Mouse (Mus musculus): ENCODE measurements at regions not wholly inside any gene's neighbourhood (a gene's known extent, or its start where the extent isn't known, plus 50 kb on each side); places are given as distances from the start of the nearest gene placed in this dataset.

DNA sequence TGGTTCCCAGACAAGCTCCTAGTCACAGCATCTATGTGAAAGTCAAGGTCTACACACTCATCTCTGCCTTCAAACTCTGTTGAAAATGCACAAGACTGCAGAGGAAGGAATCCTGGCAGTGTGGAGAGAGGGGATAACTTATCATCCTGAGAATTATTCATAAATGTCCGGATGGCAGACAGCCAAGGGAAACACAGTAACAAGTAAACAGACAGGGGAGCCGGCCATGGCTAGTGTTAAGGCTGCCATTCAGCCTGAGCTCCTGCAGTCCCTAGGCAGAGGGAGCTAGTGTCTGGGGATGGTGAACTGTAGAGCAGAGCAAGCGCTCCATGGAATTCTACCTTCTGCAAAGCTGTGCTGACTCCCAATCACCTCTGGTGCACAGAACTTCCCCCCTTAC is 100.3 kb upstream of the Dazl start:
- Histone ChIP-seq H3K9ac (replicated peaks; ENCODE audit: low read depth) (no peak overlapping the region), H3K27me3 (replicated peaks; ENCODE audit: insufficient read depth, low read length) (no peaks in the 10 kb centered on the region), H3K9me3 (ENCODE audit: low read length) (no peaks in the 10 kb centered on the region), H3K4me1 (ENCODE audit: insufficient read depth, low read depth, low read length) (no peaks in the 10 kb centered on the region), H3K4me2 (replicated peaks; ENCODE audit: low read depth, low read length) (no peak overlapping the region), H3K4me3 (ENCODE audit: low read depth, low read length) (no peak overlapping the region), H3K27ac (ENCODE audit: low read length) (no peak overlapping the region), H3K36me3 (ENCODE audit: insufficient read depth, low read length) (no peaks in the 10 kb centered on the region)
- DNase-seq (ENCODE audit: low spot score) (peak; percentile 21), ATAC-seq (peak; percentile 26; the same call in 1 of the 2 replicates)
- TF ChIP-seq CTCF (IDR thresholded peaks at IDR 0.05) (no peak; the same call in 1 of the 2 replicates), EP300 (IDR thresholded peaks at IDR 0.05) (no peak)
- WGBS, result 29% methylated on average over 3 of the region's 3 CpGs

DNA sequence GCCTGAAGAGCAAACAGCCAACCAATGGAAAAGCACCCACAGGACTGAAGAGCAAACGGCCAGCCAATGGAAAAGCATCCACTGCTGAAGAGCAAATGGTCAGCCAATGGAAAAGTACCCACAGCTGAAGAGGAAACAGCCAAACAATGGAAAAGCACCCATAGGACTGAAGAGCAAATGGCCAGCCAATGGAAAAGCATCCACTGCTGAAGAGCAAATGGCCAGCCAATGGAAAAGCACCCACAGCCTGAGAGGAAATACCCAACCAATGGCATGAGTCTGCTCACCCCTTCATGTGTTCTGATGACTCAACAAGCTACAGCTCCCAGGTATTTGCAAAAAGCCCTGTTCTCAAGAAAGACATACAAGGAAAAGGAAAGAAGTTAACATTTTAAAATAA is 101.4 kb upstream of the Dazl start:
- no peak overlapping the region for H3K9ac ChIP-seq (replicated peaks; ENCODE audit: low read depth)
- no peak overlapping the region for H3K4me3 ChIP-seq (ENCODE audit: low read depth, low read length)
- ATAC-seq (no peak), DNase-seq (ENCODE audit: low spot score) (no peak)
- no peaks in the 10 kb centered on the region for H3K36me3 ChIP-seq (ENCODE audit: insufficient read depth, low read length)
- no peaks in the 10 kb centered on the region for H3K4me1 ChIP-seq (ENCODE audit: insufficient read depth, low read depth, low read length)
- no peak overlapping the region for H3K4me2 ChIP-seq (replicated peaks; ENCODE audit: low read depth, low read length)
- no peaks in the 10 kb centered on the region for H3K27me3 ChIP-seq (replicated peaks; ENCODE audit: insufficient read depth, low read length)
- no peaks in the 10 kb centered on the region for H3K9me3 ChIP-seq (ENCODE audit: low read length)
- 80% methylated on average over 1 of the region's 1 CpGs for WGBS
- TF ChIP-seq EP300 (IDR thresholded peaks at IDR 0.05), result no peak
- no peak for TF ChIP-seq CTCF (IDR thresholded peaks at IDR 0.05)
- no peak overlapping the region for H3K27ac ChIP-seq (ENCODE audit: low read length)

DNA sequence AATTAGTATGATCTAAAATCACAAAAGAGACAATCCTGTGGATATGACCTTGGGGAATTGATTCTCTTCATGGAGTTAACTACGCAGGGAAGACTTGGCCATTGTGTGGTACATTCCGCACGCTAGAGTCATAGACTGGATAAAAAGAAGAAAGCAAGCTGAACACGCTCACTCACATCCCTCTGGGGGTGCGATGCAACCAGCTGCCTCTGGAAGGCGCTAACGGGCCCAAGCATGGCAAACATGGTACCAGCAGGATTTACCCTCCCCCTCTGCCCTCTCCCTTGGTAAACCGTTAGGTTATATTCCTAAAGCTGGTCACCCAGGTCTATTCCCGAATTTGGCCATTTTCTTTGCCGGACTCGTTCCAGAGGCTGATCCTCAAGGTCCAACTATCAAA is 102.2 kb upstream of the Dazl start:
- 97% methylated on average over 11 of the region's 11 CpGs for WGBS
- no peak overlapping the region for H3K4me2 ChIP-seq (replicated peaks; ENCODE audit: low read depth, low read length)
- no peaks in the 10 kb centered on the region for H3K9me3 ChIP-seq (ENCODE audit: low read length)
- ATAC-seq (no peak), DNase-seq (ENCODE audit: low spot score) (no peak)
- no peaks in the 10 kb centered on the region for H3K36me3 ChIP-seq (ENCODE audit: insufficient read depth, low read length)
- H3K9ac ChIP-seq (replicated peaks; ENCODE audit: low read depth), result no peak overlapping the region
- no peaks in the 10 kb centered on the region for H3K4me1 ChIP-seq (ENCODE audit: insufficient read depth, low read depth, low read length)
- H3K27me3 ChIP-seq (replicated peaks; ENCODE audit: insufficient read depth, low read length), result no peaks in the 10 kb centered on the region
- H3K27ac ChIP-seq (ENCODE audit: low read length), result no peak overlapping the region
- no peak for TF ChIP-seq EP300 (IDR thresholded peaks at IDR 0.05)
- no peak for TF ChIP-seq CTCF (IDR thresholded peaks at IDR 0.05)
- no peak overlapping the region for H3K4me3 ChIP-seq (ENCODE audit: low read depth, low read length)

DNA sequence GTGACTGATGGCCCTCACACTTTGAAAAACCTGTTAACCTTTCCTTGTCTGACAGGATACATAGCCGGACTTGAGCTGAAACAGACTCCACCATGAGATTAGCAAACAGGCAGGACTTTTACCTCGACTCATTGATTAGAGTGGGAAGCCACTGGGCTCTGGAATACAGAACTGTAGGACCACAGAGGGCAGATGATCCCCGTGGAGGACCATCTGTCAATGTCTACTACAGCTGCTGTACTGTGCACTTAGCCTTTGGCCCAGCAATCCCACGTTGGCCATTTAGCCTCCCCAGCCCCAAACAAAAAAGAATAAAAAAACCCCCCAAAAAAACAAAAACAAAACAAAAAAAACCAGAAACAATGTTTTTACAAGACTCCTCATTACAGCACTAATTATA is 103.9 kb upstream of the Dazl start:
- Histone ChIP-seq H3K4me1 (ENCODE audit: insufficient read depth, low read depth, low read length) (no peaks in the 10 kb centered on the region), H3K9me3 (ENCODE audit: low read length) (no peaks in the 10 kb centered on the region), H3K4me2 (replicated peaks; ENCODE audit: low read depth, low read length) (no peak overlapping the region), H3K9ac (replicated peaks; ENCODE audit: low read depth) (no peak overlapping the region), H3K4me3 (ENCODE audit: low read depth, low read length) (no peak overlapping the region), H3K27ac (ENCODE audit: low read length) (no peak overlapping the region), H3K36me3 (ENCODE audit: insufficient read depth, low read length) (no peaks in the 10 kb centered on the region), H3K27me3 (replicated peaks; ENCODE audit: insufficient read depth, low read length) (no peaks in the 10 kb centered on the region)
- no peak for ATAC-seq
- WGBS, result 31% methylated on average over 4 of the region's 4 CpGs
- no peak for DNase-seq (ENCODE audit: low spot score)
- TF ChIP-seq EP300 (IDR thresholded peaks at IDR 0.05) (no peak), CTCF (IDR thresholded peaks at IDR 0.05) (no peak)

DNA sequence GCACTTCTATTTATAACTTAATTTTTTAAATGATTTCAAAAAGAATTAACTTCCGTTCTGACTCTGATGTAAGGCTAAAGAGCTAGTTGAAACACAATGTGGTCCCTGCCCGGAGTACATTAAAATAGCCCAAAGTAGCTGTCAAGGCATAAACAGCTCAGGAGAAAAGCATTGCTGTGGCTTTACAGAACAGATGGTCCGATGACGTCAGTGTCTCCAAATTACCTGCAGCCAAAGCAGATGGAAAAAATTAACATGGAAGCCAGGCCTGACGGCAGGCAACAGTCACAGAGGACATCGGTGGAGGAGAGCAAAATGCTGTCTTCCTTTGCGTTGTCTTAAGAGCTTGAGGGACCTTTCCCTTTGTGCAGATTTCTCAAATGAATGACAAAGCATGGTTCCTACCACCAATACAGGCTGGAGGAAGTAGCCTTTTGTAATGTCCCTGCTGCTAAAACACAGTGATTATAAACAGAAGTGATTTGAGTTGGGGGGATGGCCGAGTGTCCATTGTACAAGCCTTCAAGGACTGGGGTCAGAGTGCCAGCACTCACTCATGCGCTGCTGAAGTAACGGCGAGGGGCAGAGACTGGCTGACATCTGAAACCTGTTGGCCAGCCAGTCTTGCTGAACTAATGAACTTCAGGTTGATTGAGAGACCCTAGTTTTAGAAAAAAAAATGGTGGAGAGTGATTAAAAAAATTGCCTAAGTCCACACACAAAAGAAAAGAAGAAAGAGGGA is 101.8 kb upstream of the Plcl2 start:
- DNase-seq (ENCODE audit: low spot score), result no peak
- Histone ChIP-seq H3K9ac (replicated peaks; ENCODE audit: low read depth) (no peak overlapping the region), H3K36me3 (ENCODE audit: insufficient read depth, low read length) (no peaks in the 10 kb centered on the region), H3K9me3 (ENCODE audit: low read length) (no peaks in the 10 kb centered on the region), H3K4me3 (ENCODE audit: low read depth, low read length) (no peak overlapping the region), H3K27me3 (replicated peaks; ENCODE audit: insufficient read depth, low read length) (no peaks in the 10 kb centered on the region), H3K4me2 (replicated peaks; ENCODE audit: low read depth, low read length) (no peak overlapping the region), H3K27ac (ENCODE audit: low read length) (no peak overlapping the region), H3K4me1 (ENCODE audit: insufficient read depth, low read depth, low read length) (no peaks in the 10 kb centered on the region)
- ATAC-seq, result no peak
- WGBS, result 40% methylated on average over 11 of the region's 11 CpGs
- TF ChIP-seq CTCF (IDR thresholded peaks at IDR 0.05), result no peak
- no peak for TF ChIP-seq EP300 (IDR thresholded peaks at IDR 0.05)

DNA sequence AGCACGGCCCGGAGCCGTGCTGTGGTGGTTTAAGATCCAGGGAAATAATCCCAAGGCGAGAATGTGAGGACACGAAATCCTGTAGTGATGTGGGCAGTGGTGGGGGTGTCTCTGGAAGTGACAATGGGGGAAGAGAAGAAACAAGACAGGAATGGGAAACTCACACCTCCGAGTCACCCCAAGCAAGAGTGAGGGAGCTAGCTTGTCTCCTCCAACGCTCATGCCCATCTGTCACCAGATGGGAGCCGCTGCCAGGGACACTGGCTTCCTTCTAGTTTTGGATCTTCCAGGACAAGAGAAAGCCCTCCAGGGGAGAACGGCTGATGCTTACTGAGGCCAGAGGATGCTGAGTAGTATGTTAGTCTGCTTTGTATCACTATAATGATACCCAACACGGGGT is 100.6 kb upstream of the Plcl2 start:
- DNase-seq (ENCODE audit: low spot score) (no peak), ATAC-seq (no peak)
- Histone ChIP-seq H3K27ac (ENCODE audit: low read length) (no peak overlapping the region), H3K9ac (replicated peaks; ENCODE audit: low read depth) (no peak overlapping the region), H3K4me3 (ENCODE audit: low read depth, low read length) (no peak overlapping the region), H3K36me3 (ENCODE audit: insufficient read depth, low read length) (no peaks in the 10 kb centered on the region), H3K9me3 (ENCODE audit: low read length) (no peaks in the 10 kb centered on the region), H3K4me2 (replicated peaks; ENCODE audit: low read depth, low read length) (no peak overlapping the region), H3K27me3 (replicated peaks; ENCODE audit: insufficient read depth, low read length) (no peaks in the 10 kb centered on the region), H3K4me1 (ENCODE audit: insufficient read depth, low read depth, low read length) (no peaks in the 10 kb centered on the region)
- TF ChIP-seq EP300 (IDR thresholded peaks at IDR 0.05), result no peak
- TF ChIP-seq CTCF (IDR thresholded peaks at IDR 0.05), result no peak
- WGBS, result 77% methylated on average over 10 of the region's 10 CpGs

DNA sequence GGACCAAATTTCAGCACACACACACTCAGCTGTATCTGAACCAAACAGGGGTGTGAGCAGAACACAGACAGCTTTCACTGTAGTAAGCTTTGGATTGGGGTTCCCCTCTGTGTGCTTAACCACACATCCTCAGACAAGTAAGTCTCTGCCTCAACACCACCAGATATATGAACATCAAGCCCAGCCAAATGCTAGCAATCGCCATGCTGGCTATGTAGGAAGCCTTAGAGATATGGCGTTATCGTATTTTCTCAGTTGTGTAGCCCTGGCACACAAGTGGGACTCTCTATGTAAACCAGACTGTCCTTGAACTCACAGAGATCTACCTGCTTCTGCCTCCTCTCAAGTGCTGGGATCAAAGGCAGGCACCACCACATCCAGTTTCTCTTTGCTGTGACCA is 99.9 kb upstream of the Plcl2 start:
- Histone ChIP-seq H3K9ac (replicated peaks; ENCODE audit: low read depth) (no peak overlapping the region), H3K4me1 (ENCODE audit: insufficient read depth, low read depth, low read length) (no peaks in the 10 kb centered on the region), H3K36me3 (ENCODE audit: insufficient read depth, low read length) (no peaks in the 10 kb centered on the region), H3K4me3 (ENCODE audit: low read depth, low read length) (no peak overlapping the region), H3K27me3 (replicated peaks; ENCODE audit: insufficient read depth, low read length) (no peaks in the 10 kb centered on the region), H3K27ac (ENCODE audit: low read length) (no peak overlapping the region), H3K9me3 (ENCODE audit: low read length) (no peaks in the 10 kb centered on the region), H3K4me2 (replicated peaks; ENCODE audit: low read depth, low read length) (no peak overlapping the region)
- TF ChIP-seq EP300 (IDR thresholded peaks at IDR 0.05) (no peak), CTCF (IDR thresholded peaks at IDR 0.05) (no peak)
- ATAC-seq (no peak), DNase-seq (ENCODE audit: low spot score) (no peak)
- WGBS, result 95% methylated on average over 3 of the region's 3 CpGs
